Mouse (Mus musculus): ENCODE results near the gene Dmrta2.

Dmrta2 gene

DNA sequence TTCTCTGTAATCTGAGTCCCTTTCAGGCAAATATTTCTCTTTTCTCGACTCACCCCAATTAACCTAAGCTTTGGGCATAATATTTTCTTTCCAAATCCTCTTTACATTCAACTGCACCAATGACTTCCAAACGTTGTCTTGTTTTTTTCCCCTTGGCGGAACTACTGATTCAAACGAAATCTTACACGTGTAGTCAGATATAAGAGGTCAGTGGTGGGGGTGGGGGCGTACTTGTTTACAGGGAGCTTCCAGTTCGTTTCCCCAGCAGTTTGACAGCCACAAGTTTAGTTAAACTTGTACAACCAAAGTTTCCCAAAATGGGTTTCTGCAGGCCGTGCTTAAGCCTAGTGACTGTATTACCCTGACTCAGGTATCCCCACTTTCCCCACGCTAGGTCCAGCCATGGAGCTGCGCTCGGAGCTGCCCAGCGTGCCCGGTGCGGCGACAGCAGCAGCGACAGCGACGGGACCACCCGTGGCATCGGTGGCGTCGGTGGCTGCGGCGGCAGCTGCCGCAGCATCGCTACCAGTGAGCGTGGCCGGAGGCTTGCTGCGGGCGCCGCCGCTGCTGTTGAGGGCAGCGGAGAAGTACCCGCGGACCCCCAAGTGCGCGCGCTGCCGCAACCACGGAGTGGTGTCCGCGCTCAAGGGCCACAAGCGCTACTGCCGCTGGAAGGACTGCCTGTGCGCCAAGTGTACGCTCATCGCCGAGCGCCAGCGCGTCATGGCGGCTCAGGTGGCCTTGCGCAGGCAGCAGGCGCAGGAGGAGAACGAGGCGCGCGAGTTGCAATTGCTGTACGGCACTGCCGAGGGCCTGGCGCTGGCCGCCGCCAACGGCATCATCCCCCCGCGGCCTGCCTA lies 1.8 kb downstream of the Dmrta2 start:
- in situ Hi-C loops (cut with MboI), result no loop called here

DNA sequence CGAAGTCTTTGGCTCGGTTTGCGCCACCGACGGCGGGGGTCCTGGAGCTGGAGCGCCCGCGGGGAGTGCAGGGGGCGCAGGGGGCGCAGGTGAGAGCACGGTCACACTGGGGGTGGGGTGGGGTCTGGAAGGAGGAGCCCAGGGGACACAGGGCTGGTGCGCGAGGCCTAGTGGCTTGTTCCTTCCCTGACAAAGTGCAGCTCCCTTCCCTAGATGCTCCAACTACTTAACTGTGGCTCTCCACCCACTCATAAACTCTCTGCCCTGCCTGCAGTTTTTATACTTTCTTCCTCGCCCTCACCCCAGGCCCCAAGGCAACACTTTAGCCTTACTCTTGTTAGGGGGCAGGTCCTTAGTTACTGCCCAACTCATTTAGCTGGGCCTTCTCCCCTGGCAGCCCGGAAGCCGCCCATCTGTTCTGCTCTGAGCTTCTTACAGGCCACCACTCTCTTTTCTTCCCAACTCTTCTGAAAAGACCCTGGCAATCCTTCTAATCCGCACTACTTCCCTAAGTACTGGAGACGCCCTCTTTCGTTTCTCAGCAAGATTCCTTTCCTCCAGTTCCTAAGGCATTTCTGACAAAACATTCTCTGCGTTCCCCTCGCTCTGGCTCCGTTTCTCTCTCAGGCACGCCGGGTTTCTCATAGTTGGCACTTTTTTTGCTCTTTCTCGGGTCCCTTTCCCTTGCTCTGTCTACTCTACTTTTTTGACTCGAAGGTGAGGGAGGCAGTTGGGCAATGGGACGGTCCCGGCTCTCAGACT lies 2.6 kb downstream of the Dmrta2 start:
- in situ Hi-C loops (cut with MboI), result no loop called here

DNA sequence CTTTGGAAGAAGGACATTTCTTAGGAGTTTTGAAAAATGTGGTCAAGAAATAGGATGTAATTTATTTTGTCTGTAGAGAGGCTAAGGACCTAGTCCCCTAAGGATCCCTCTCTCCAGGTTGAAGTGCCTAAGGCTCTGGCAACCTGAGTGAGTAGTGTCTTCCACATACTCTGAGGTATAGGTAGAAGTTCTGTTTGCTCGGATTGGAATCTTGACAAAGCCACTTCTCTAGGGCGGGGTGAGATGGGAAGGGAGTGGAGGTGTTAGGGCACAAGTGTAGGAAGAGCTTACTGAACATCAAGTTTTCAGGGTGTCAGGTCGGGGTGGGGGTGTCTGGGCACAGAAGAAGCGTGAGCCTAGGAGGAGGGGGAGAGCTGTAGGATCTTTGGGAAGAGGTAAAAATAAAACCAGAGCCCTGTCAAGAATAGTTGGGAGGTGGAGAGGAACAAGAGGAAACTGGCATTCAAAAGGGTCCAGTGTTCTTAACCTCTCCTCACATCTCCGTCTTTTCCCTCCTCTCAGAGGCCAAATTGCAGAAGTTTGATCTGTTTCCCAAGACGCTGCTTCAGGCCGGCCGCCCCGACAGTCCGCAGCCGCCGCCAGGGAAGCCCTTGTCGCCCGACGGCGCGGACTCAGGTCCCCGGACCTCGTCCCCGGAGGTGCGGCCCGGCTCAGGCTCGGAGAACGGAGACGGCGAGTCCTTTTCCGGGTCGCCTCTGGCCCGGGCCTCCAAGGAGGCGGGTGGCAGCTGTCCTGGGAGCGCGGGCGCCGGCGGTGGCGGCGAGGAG lies 3.4 kb downstream of the Dmrta2 start:
- in situ Hi-C loops (cut with MboI), result no loop called here

DNA sequence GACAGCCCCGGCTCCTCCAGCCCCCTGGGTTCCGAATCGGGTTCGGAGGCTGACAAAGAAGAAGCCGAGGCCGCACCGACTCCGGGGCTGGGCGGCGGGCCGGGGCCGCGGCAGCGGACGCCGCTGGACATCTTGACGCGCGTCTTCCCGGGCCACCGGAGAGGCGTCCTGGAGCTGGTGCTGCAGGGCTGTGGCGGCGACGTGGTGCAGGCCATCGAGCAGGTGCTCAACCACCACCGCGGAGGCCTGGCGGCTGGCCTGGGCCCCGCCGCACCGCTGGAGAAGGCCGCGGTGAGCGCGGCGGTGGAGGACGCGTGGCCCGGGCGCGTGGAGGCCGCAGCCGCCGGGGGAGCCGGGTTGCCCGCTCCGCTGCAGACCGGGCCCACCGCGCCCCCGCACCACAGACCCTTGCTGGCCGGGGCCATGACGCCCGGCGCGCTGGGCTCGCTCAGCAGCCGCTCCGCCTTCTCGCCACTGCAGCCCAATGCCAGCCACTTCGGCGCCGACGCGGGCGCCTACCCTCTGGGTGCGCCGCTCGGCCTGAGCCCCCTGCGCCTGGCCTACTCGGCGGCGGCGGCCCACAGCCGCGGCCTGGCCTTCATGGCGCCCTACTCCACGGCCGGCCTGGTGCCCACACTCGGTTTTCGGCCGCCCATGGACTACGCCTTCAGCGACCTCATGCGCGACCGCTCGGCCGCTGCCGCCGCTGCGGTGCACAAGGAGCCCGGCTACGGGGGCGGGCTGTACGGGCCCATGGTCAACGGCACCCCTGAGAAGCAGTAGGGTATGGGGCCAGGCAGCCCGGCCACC lies 4.2 kb downstream of the Dmrta2 start:
- in situ Hi-C loops (cut with MboI), result no loop called here

DNA sequence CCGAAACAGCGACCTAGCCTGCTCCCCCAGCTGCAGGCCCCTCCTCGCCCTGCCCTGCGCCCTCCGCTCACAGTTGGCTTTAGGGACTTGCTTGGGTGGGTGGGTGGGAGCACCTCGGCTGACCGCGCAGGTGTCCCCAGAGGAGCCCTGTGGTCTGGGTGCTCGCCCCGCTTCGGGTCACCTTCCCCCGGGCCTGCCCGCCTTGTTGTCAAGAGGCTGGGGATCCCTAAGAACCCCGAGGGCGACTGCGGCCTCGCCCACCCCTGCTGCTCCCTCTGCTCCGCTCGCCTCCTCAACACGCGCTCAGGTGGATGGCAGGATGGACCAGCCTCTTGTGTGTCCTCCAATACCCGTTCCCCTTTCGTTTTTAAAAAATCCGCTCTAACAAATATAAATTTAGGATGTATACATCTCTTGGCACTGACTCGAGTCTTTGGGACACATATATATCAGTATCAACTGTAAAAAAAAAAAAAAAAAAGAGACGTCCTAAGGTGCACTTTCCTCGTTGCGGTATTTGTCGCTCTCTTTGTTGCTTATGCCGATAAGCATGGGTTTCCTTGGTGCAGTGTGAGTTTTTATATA lies 4.9 kb downstream of the Dmrta2 start:
- in situ Hi-C loops (cut with MboI), result no loop called here

DNA sequence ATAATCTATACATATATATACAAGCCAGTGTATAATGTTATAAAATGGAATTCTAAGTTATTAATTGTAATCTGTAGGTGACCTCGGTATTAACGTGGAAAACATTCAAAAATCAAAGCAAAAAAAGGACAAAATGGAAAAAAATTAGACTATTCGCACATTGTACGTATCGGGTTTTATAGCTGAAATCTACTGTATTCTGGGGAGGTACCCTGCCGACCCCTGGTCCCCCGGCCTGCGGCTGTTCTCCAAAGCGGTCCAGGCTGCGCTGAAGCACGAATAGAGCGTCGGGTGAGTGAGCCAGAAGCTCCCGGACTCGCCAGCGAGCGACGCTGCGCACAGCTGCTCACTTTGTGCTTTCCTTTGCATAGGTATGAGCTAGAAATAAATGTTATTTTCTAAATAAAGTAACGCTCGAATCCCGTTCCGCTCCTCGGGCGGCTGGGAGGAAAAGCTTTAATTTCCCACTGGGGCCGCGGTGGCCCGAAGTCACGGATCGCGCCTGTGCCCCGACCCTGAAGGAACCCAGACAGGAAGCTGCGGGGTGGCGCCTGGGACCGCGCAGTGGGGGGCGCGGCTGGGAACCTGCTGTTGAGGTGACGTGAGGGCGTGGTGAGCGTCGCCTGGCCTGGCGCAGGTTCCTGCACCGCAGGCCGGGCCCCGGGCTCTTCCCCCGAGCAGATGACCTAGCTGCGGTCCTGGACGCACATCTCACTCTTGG lies 5.6 kb downstream of the Dmrta2 start:
- in situ Hi-C loops (cut with MboI), result no loop called here

DNA sequence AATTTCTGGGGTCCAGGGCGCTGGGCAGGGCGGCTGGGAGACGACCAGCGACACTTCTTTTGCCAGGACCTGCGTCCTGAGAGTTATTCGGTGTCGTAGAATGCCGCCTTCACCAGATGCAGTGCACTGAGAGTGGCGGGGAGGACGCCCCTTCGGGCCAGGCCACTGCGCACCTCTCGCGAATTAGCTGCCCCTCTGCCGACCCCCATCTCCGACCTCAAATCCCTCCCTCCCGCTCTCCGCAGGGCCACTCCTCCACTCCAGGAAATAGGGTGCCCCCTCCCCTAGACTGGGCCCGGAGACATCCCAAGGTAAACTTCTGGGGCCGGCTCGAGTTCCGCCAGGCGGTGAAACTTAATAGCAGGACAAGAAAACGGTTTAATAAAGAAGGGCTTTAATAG lies 6.2 kb downstream of the Dmrta2 start:
- in situ Hi-C loops (cut with MboI), result no loop called here

DNA sequence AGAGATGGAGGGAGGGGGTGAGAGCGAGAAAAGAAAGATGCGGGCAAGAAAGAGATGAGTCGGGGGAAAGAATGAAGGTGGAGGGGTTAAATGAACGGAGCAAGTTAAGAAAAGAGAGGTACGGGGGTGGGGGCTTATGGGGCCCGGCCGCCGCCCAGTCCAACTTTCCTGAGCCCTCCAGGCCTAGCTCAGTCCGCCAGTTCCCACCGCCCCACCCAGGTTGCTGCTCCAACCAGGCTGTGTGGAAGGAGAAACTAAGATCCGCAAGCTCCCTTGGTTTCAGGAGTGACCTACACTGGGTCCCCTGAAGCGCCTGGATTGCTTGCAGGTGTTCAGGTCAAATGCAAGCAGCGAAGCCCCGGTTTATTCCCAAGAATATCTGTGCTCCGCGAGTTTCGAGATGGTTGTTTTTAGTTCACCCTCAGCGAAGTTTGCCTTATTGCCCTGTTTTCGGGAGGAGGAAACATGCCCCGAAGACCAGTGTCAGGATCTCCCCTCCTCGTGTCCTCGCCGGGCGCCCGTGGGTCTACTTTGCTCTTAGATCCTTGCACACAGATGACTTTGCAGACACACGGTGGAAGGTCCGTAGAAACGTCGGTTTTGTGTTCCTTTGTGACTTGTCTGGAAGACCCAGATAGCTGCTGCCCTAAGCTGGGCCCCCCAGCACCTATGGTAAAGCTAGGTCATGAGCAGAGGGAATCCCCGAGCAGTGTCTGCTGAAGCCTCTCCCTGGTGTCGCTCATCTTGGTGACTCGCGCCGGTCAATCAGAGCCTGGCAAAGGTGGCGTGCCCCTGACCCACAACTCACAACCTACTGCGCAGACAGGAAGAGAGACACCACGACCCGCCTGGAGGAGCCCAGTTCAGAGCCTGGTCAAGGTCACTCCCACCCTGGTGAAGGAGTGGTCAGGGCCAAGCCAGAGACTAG lies 6.9 kb downstream of the Dmrta2 start:
- in situ Hi-C loops (cut with MboI), result no loop called here

DNA sequence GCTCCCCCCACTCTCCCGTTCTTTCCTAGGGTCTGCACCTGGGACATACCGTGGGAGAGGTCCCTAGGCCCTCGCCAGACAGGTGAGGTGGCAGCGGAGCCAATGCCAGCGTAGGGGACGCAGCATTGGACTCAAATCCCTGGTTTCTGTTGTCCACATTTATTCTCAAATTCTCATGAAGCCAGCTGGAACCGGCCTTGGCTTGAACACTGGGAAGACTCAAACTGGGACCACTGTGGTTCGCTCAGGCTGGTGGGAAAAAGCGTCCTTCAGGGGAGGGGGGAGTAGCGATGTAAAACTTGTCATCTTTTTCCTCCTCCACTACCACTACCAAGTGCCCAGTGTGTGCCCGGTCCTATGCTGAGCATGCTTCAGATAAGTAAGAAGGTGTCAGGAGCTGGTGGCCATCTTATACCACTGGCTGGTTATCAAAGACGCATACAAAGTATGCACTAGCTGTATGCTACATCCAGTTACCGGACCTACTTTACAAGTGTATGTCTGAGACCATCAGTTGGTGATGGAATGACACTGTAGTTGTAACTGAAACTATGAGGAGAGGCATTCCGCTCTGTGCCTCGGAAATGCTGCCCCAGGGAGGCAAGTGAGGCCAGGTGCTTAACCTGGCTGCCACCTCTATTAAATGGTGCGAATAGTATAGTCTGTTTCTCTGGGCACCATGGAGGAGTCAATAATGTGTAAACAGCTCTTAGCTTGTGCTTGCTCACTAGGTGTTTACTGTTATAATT lies 7.7 kb downstream of the Dmrta2 start:
- in situ Hi-C loops (cut with MboI), result no loop called here

DNA sequence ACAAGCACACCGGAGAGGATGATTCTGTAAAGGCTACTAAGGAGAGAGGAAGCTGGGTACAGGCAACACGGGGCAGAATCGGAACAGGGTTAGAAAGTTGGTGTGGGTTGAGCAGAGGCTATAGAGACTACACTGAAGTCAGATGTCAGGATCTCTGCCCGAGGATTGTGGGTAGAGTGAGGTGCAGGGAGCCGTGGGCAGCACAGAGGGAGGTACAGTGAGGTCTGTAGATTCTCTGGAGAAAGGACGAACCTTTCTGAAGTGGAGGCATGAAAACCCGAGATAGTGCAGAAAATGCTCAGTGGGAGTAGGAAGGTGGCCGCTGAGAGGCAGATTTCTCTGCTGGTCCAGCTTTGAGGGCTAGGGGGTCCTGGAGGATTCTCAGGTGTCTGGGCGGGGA lies 8.4 kb downstream of the Dmrta2 start:
- in situ Hi-C loops (cut with MboI), result no loop called here

DNA sequence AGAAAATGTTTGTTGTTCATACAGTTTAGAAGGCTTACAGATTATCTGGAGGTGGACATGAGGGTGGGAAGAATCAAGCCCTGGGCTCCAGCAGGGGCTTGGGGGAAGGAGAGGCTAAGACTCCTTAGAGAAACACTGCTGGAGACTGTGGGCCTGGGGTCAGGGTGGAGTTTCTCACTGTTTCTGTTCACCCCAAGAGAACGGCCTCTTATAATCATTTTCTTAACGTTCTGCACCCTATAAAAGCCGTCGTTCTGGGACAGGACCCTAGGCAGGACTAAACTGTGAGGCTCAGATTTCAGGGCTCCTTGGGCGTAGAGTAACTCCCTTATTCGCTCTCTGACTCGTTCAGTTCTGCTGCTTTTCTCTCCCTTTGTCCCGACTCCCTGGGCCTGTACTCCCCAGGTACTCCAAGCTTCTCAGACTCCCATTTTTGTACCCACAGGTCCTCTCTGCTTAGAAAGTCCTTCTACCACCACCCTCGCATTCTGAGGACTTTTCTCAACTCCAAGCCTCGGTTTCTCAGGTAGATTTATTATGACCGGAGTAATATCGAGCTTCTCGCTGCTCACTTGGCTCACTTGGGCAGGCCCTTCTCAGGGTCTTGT lies 9.0 kb downstream of the Dmrta2 start:
- in situ Hi-C loops (cut with MboI), result no loop called here

DNA sequence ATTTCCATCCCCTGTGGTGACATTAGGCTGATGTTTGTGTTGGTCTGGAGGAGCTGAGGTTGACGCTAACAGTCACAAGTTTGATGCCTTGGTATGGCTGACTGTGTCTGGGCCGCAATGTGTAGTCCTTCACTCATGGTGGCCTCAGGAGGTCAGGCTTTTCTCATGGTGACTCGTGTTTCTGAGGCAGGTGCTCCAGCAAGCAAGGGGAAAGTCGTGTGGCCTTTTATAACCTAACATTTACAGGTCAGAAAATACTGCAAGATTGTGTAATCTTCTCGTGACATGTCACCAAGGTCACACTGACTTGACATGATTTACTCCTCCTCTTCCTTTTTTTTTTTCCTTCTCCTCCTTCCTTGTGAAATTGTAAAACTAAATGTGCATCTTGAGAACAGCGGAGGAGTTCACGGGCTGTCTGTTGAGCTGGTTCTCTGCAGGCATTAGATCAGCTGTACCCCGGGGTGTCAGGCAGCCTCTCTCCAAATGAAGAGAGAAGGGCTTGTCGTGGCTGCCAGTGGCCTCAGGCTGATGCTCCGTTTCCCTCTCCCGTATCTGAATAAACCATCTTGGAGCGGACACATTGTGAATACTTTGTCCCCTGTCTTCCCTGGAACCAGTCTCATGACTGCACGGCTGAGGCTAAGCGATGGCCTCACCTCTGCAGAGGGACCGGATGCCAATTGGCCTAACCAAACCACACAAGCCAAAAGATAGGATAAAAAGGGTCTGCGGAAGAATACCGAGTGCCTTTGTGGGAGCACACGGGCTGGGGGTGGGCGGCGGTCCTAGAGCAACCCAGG lies 9.9 kb downstream of the Dmrta2 start:
- in situ Hi-C loops (cut with MboI), result no loop called here

DNA sequence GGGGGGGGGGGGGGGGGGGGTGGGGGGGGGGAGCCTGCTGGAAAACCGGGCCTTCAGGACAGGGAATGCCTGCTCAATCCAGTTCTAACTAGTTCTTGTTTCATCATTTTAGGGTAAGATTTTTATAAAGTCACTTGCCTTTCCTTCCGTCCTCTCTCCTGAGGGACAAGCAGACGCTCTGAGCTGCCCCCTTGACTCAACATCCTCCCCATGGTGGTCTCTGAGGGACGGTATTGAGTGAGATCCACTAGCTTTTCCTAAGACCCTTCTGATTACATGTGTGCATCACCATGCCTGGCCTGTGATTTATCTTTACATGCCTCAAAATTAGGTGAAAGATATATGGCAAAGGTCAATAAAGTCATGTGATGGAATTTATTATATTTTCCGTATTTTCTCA lies 10.6 kb downstream of the Dmrta2 start:
- in situ Hi-C loops (cut with MboI), result no loop called here

DNA sequence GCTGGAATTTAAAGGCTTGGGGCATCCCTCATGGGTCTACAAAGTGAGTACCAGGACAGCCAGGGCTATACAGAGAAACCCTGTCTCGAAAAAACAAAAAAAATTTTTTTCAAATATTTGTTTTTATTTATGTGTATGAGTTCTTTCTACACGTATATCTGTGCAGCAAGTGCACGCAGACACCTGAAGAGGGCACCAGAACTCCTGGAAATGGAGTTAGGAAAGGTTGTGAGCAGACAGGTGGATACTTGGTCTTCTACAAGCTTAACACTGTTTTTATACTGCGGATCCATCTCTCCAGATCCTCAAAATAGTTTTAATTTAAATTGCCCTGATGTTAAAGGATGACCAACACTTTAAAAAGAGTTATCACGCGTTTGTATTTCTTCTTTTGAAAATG lies 11.4 kb downstream of the Dmrta2 start:
- in situ Hi-C loops (cut with MboI), result no loop called here

DNA sequence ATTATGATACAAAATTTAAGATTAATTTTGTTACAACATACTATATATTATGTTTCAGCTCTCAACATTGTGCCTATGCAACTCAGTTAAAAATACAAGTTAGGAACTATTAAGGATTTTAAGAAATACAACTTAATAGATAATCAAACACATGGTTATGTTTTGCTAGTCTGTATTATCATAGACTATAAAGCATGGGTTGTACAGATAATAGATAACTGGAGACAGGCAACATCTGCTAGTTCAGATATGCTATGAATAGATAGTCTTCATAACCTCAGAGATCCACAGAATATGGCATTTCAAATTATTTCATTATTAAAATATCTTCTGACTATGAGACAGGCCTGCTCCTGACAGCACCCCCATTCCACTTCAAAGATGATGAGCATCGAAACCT lies 28.2 kb downstream of the Dmrta2 start:
- in situ Hi-C loops (cut with MboI), result no loop called here

DNA sequence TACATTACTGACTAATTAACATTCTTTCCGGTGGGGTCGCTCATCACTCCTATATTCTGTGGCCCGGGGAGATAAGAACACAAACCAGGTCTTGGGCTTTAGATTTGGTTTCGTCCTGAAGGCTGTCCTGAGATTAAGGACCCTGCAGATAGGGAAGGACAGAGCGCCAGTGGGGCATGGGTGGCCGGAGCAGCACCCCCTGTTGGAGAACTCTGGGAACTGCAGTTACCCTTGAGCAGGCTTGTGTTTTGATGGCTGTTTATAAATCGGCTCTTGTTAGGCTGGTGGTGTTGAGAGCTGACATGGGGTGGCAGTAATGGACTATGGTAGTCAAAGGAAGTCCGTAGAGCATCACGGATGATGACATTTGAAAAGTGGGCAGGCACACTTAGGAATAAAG lies 41.3 kb downstream of the Dmrta2 start:
- in situ Hi-C loops (cut with MboI), result no loop called here

DNA sequence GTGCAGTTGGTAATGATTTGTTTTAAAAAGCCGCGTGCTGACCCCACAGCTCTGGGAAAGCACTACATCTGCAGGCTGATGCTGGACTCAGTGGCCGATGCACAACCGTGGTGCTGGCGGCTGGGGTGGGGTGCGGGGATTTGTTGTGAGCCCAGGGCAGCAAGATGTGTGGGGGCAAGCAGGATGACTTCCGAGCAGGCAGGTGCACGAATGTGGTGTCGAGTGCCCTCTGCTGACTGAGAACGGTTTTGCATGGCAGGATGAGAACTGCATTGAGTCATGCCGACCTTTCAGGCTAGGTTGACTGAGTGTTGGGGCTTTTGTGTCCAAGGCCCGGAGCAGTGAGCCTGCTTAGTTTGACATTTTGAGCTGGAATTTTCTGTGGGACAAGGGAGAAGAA lies 42.4 kb downstream of the Dmrta2 start:
- in situ Hi-C loops (cut with MboI), result no loop called here
